In genomic region chr17:86839308-86839707, GRCm38 (mm10) we compare ENCODE assay signal across 22 mouse cellular contexts.
DNase-seq lines count a peak whose midpoint lies in the region; ATAC-seq lines count a peak whose summit lies in the region.
"Had no signal": no experiment of that assay in that cellular context is flagged by ENCODE, and none has a peak within 500 bp of the region (broad histone marks: within the 10 kb centered on the region; RNA-seq: fewer than 3 reads in every experiment).

No protein-coding gene starts in this region.

- H3K9ac ChIP-seq in neural tube, embryonic 15.5 days (replicated peaks) = no peak overlapping the region
- H3K9ac ChIP-seq: embryonic facial prominence, embryonic 12.5 days; embryonic facial prominence, embryonic 15.5 days; hindbrain, embryonic 12.5 days; hindbrain, embryonic 15.5 days had no signal

- peak; percentile 61 for DNase-seq in heart, embryonic 10.5 days (ENCODE audit: low spot score)
- DNase-seq in heart, adult 8-10 months (ENCODE audit: low spot score) = no peak
- peak; percentile 10 for DNase-seq in neural tube, embryonic 10.5 days (ENCODE audit: extremely low spot score, low spot score)
- peak; percentile 63 for DNase-seq in retina, embryonic 14.5 days (ENCODE audit: low spot score)
- DNase-seq in kidney, postnatal 25 days = no peak
- DNase-seq in layer of hippocampus, postnatal 36 days = no peak
- DNase-seq: adrenal gland, adult 8-10 months; adrenal gland, postnatal 25 days; cerebellum, adult 18-20 months; cerebellum, adult 9-10 months; cerebellum, postnatal 14 days; gastrocnemius, postnatal 10 days; gastrocnemius, postnatal 36 days had no signal

- no peaks in the 10 kb centered on the region for H3K36me3 ChIP-seq in heart, embryonic 10.5 days
- no peaks in the 10 kb centered on the region for H3K36me3 ChIP-seq in neural tube, embryonic 15.5 days
- H3K36me3 ChIP-seq: embryonic facial prominence, embryonic 12.5 days; embryonic facial prominence, embryonic 15.5 days; hindbrain, embryonic 12.5 days; hindbrain, embryonic 15.5 days had no signal

- H3K9me3 ChIP-seq in heart, embryonic 10.5 days = no peaks in the 10 kb centered on the region
- no peaks in the 10 kb centered on the region for H3K9me3 ChIP-seq in neural tube, embryonic 15.5 days (replicated peaks)
- H3K9me3 ChIP-seq: embryonic facial prominence, embryonic 12.5 days; embryonic facial prominence, embryonic 15.5 days; hindbrain, embryonic 12.5 days; hindbrain, embryonic 15.5 days had no signal

- no peak overlapping the region for H3K27ac ChIP-seq in heart, embryonic 10.5 days
- H3K27ac ChIP-seq in neural tube, embryonic 15.5 days (replicated peaks) = no peak overlapping the region
- H3K27ac ChIP-seq: embryonic facial prominence, embryonic 12.5 days; embryonic facial prominence, embryonic 15.5 days; hindbrain, embryonic 12.5 days; hindbrain, embryonic 15.5 days had no signal

- no peak overlapping the region for H3K4me3 ChIP-seq in heart, embryonic 10.5 days
- H3K4me3 ChIP-seq in neural tube, embryonic 15.5 days (replicated peaks) = no peak overlapping the region
- H3K4me3 ChIP-seq: embryonic facial prominence, embryonic 12.5 days; embryonic facial prominence, embryonic 15.5 days; hindbrain, embryonic 12.5 days; hindbrain, embryonic 15.5 days had no signal

- no peak overlapping the region for H3K4me2 ChIP-seq in neural tube, embryonic 15.5 days
- H3K4me2 ChIP-seq: embryonic facial prominence, embryonic 12.5 days; embryonic facial prominence, embryonic 15.5 days; heart, embryonic 11.5 days; hindbrain, embryonic 12.5 days; hindbrain, embryonic 15.5 days had no signal

- no peaks in the 10 kb centered on the region for H3K4me1 ChIP-seq in heart, embryonic 10.5 days
- no peaks in the 10 kb centered on the region for H3K4me1 ChIP-seq in neural tube, embryonic 15.5 days
- H3K4me1 ChIP-seq: embryonic facial prominence, embryonic 12.5 days; embryonic facial prominence, embryonic 15.5 days; hindbrain, embryonic 12.5 days; hindbrain, embryonic 15.5 days had no signal

- 83% methylated on average over 5 of the region's 5 CpGs for WGBS in heart, embryonic 10.5 days
- WGBS in neural tube, embryonic 15.5 days = 69% methylated on average over 5 of the region's 5 CpGs

- no peak for ATAC-seq in neural tube, embryonic 15.5 days (ENCODE audit: low FRiP score)
- ATAC-seq: activated CD4-positive, CD25-positive, alpha-beta regulatory T cell, adult 4 months; CD4-positive, CD25-positive, alpha-beta regulatory T cell, adult 4 months; forebrain, embryonic 16.5 days had no signal

- H3K27me3 ChIP-seq in heart, embryonic 10.5 days (ENCODE audit: insufficient read depth, poor library complexity, severe bottlenecking) = no peaks in the 10 kb centered on the region; the same call in 1 of the 2 replicates
- H3K27me3 ChIP-seq in neural tube, embryonic 15.5 days (replicated peaks) = no peaks in the 10 kb centered on the region
- H3K27me3 ChIP-seq: embryonic facial prominence, embryonic 12.5 days; embryonic facial prominence, embryonic 15.5 days; hindbrain, embryonic 12.5 days; hindbrain, embryonic 15.5 days had no signal

Comparison
In these comparisons a context has a peak if more than half of its experiments do, and no peak if none do; other contexts are left out.
1. DNase-seq: peak in heart, embryonic 10.5 days (single experiment), neural tube, embryonic 10.5 days (single experiment) and retina, embryonic 14.5 days (single experiment); none in heart, adult 8-10 months (single experiment), kidney, postnatal 25 days (0 of 2) and layer of hippocampus, postnatal 36 days (0 of 2).